Comparison of ENCODE assay signal across 9 mouse cellular contexts in genomic region chr4:119814185-119815132, GRCm38 (mm10).
A peak's percentile ranks its signal among the peaks of the same experiment; 100 is the strongest.
DNase-seq lines count a peak whose midpoint lies in the region; ATAC-seq and TF ChIP-seq lines count a peak whose summit lies in the region.
"Had no signal": no experiment of that assay in that cellular context is flagged by ENCODE, and none has a peak within 500 bp of the region (broad histone marks: within the 10 kb centered on the region; RNA-seq: fewer than 3 reads in every experiment).

No protein-coding gene starts in this region.

- peak overlapping the region; percentile 52 for H3K4me3 ChIP-seq in lung, embryonic 15.5 days
- H3K4me3 ChIP-seq in heart, postnatal 0 days (ENCODE audit: low read depth, low read length): peak overlapping the region; percentile 76
- peak overlapping the region; percentile 47 for H3K4me3 ChIP-seq in stomach, embryonic 14.5 days (ENCODE audit: low read depth, low read length)

- peaks cover 11% of the 10 kb centered on the region for H3K27me3 ChIP-seq in lung, embryonic 15.5 days
- no peaks in the 10 kb centered on the region for H3K27me3 ChIP-seq in heart, postnatal 0 days (ENCODE audit: control insufficient read depth, insufficient read depth, low read length)
- H3K27me3 ChIP-seq in stomach, embryonic 14.5 days (ENCODE audit: control insufficient read depth, insufficient read depth, low read length): no peaks in the 10 kb centered on the region

- H3K4me1 ChIP-seq in lung, embryonic 15.5 days: peaks cover 49% of the 10 kb centered on the region
- H3K4me1 ChIP-seq in heart, postnatal 0 days (ENCODE audit: control insufficient read depth, insufficient read depth): peaks cover 33% of the 10 kb centered on the region
- peaks cover 13% of the 10 kb centered on the region; the same call in 1 of the 2 replicates for H3K4me1 ChIP-seq in stomach, embryonic 14.5 days (ENCODE audit: control insufficient read depth, insufficient read depth, low read length)

- no peaks in the 10 kb centered on the region for H3K9me3 ChIP-seq in lung, embryonic 15.5 days
- no peaks in the 10 kb centered on the region for H3K9me3 ChIP-seq in heart, postnatal 0 days (replicated peaks; ENCODE audit: control insufficient read depth, low read length)
- no peaks in the 10 kb centered on the region for H3K9me3 ChIP-seq in stomach, embryonic 14.5 days (ENCODE audit: control insufficient read depth, low read depth, low read length)

- ATAC-seq in lung, embryonic 15.5 days (ENCODE audit: borderline replicate concordance, extremely low read depth, low FRiP score, low TSS enrichment): 0 out of 2 replicates have a peak, but pooled peaks have one; percentile 33
- ATAC-seq in heart, postnatal 0 days (ENCODE audit: insufficient read depth, low read depth): no peak; the same call in 1 of the 2 replicates
- no peak for ATAC-seq in stomach, embryonic 14.5 days (ENCODE audit: insufficient number of reproducible peaks, insufficient read depth, low FRiP score, low read depth)

- H3K36me3 ChIP-seq in lung, embryonic 15.5 days: no peaks in the 10 kb centered on the region
- H3K36me3 ChIP-seq in heart, postnatal 0 days (replicated peaks; ENCODE audit: control insufficient read depth, insufficient read depth, low read length): no peaks in the 10 kb centered on the region
- no peaks in the 10 kb centered on the region for H3K36me3 ChIP-seq in stomach, embryonic 14.5 days (ENCODE audit: control insufficient read depth, insufficient read depth, low read length)

- peak overlapping the region; percentile 88 for H3K4me2 ChIP-seq in lung, embryonic 15.5 days
- H3K4me2 ChIP-seq in heart, postnatal 0 days (ENCODE audit: low read depth, low read length): peak overlapping the region; percentile 95
- H3K4me2 ChIP-seq in stomach, embryonic 14.5 days (replicated peaks; ENCODE audit: low read depth, low read length): peak overlapping the region; percentile 85

- peak overlapping the region; percentile 50 for H3K9ac ChIP-seq in lung, embryonic 15.5 days
- H3K9ac ChIP-seq in heart, postnatal 0 days (replicated peaks; ENCODE audit: low read depth, low read length): peak overlapping the region; percentile 55
- no peak overlapping the region; the same call in 1 of the 2 replicates for H3K9ac ChIP-seq in stomach, embryonic 14.5 days (replicated peaks; ENCODE audit: low read depth, low read length)

- 1% methylated on average over 47 of the region's 47 CpGs for WGBS in lung, embryonic 15.5 days
- 2% methylated on average over 47 of the region's 47 CpGs for WGBS in heart, postnatal 0 days
- 2% methylated on average over 47 of the region's 47 CpGs for WGBS in stomach, embryonic 14.5 days

- no peak for TF ChIP-seq CTCF in heart, postnatal 0 days (IDR thresholded peaks at IDR 0.05; ENCODE audit: low read depth)

- no peak for DNase-seq in lung, adult 18-20 months
- DNase-seq in embryo, embryonic 10.5 days (ENCODE audit: low spot score): peak; percentile 43
- peak; percentile 51 for DNase-seq in heart, postnatal 0 days (ENCODE audit: low spot score)
- DNase-seq in layer of hippocampus, adult 9-10 months (ENCODE audit: low spot score): peak; percentile 46
- peak; percentile 38 to 60 for DNase-seq in lung, postnatal 4 days
- DNase-seq in ovary, postnatal 36 days (ENCODE audit: low spot score): no peak

- H3K27ac ChIP-seq in lung, embryonic 15.5 days: 0 out of 2 replicates have a peak overlapping the region, but pooled peaks have one; percentile 21
- peak overlapping the region; percentile 55 for H3K27ac ChIP-seq in heart, postnatal 0 days (ENCODE audit: low read depth)
- H3K27ac ChIP-seq in stomach, embryonic 14.5 days (ENCODE audit: low read length): no peak overlapping the region
- H3K27ac ChIP-seq: macrophage had no signal

- no peak for TF ChIP-seq EP300 in heart, postnatal 0 days (IDR thresholded peaks at IDR 0.05; ENCODE audit: low read depth)

Comparison
In these comparisons a context has a peak if more than half of its experiments do, and no peak if none do; other contexts are left out.
1. DNase-seq: peak in embryo, embryonic 10.5 days (single experiment), heart, postnatal 0 days (single experiment), layer of hippocampus, adult 9-10 months (single experiment) and lung, postnatal 4 days (2 of 2); none in lung, adult 18-20 months (0 of 2) and ovary, postnatal 36 days (single experiment).
2. Peak in every context shown above with its lines, with median percentiles within 50 percentile points of each other: H3K4me2 ChIP-seq and H3K4me3 ChIP-seq.